Mouse (Mus musculus) embryonic facial prominence, embryonic 11.5 days (tissue): ENCODE data around the gene Gm29776. TPM values are rescaled to one million over a fixed set of nuclear protein-coding genes. Genes with fewer than 3 reads are reported as not detected.

Source experiments
- ATAC-seq: fragments of 200-750 bp; cut with Nextera tagmentation; replicated peaks from 2 replicates; pipeline ENCODE4 v1.8.0; 2017; ENCODE audit warnings: low read depth; ENCODE audit not compliant: insufficient number of reproducible peaks, low FRiP score, low TSS enrichment
- DNase-seq: peaks from one replicate; pipeline ENCODE4 v3.0.0-alpha.2; 2015; ENCODE audit warnings: low spot score
- H3K27ac ChIP-seq: fragments of 300-500 bp; sonication (generic); replicated peaks from 2 replicates; pipeline ENCODE4 v1.5.1; 2014; ENCODE audit warnings: mild to moderate bottlenecking, low read depth, low read length, control low read depth
- H3K27me3 ChIP-seq: fragments of 300-500 bp; sonication (generic); 2 replicates; pipeline ENCODE4 v1.6.1; 2014; ENCODE audit warnings: mild to moderate bottlenecking, low read length, moderate library complexity, mixed read lengths; ENCODE audit not compliant: control insufficient read depth, insufficient read depth
- H3K36me3 ChIP-seq: fragments of 300-500 bp; sonication (generic); replicated peaks from 2 replicates; pipeline ENCODE4 v1.6.1; 2014; ENCODE audit warnings: low read depth, mild to moderate bottlenecking, low read length, moderate library complexity, mixed read lengths; ENCODE audit not compliant: control insufficient read depth, insufficient read depth
- H3K4me1 ChIP-seq: fragments of 300-500 bp; sonication (generic); 2 replicates; pipeline ENCODE4 v1.6.1; 2014; ENCODE audit warnings: low read length, mixed read lengths; ENCODE audit not compliant: control insufficient read depth, insufficient read depth
- H3K4me2 ChIP-seq: fragments of 300-500 bp; sonication (generic); 2 replicates; pipeline ENCODE4 v1.6.1; 2014; ENCODE audit warnings: low read depth, mild to moderate bottlenecking, control low read depth, low read length, moderate library complexity
- H3K4me3 ChIP-seq: fragments of 300-500 bp; sonication (generic); 2 replicates; pipeline ENCODE4 v1.5.1; 2014; ENCODE audit warnings: low read depth, low read length, control low read depth
- H3K9ac ChIP-seq: fragments of 300-500 bp; sonication (generic); replicated peaks from 2 replicates; pipeline ENCODE4 v1.6.1; 2014; ENCODE audit warnings: mild to moderate bottlenecking, control low read depth, low read length
- H3K9me3 ChIP-seq: fragments of 300-500 bp; sonication (generic); replicated peaks from 2 replicates; pipeline ENCODE4 v1.6.1; 2016; ENCODE audit warnings: mild to moderate bottlenecking, low read length, inconsistent platforms, mixed read lengths; ENCODE audit not compliant: control insufficient read depth
- WGBS: fragments of 180-500 bp; shearing (Covaris S2); extraction: QIAGEN DNeasy Blood & Tissue Kit; methylation state at CpG from one replicate; pipeline ENCODE4 v1.1.7; 2014; 5-methylcytosine and 5-hydroxymethylcytosine counted together
- polyA plus RNA-seq: library from polyadenylated mRNA; unstranded; fragments of >200 nt; fragmentation: Nextera tagmentation; extraction: Ambion mirVana; gene quantifications from 2 replicates; pipeline ENCODE4 v1.2.1, GENCODE M21; 2014

Gm29776 gene
- polyA plus RNA-seq, 1 experiment from 2014 or later, result 0.11 TPM

DNA sequence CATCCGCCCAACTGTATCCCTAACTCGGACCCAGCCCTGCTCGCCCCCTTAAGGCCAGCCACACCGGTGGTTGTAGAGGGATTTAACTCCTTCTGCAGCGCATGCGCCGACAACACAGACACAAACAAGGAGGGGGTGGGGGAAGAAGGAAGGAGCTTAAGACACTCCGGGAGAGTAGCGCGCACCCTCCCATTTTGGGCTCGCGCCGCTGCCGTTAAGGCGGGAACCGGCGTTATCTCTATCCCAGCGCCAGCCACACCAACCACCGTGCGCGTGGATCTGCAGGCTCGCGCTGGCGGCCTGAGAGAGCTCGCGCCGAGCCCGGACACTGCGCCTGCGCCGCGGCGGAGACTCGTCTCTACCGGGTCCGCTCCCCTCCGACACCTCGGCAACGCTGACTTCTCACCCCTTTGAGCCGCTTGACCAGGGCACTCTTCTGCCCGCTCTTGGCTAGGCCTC, 12.5 kb downstream of the Gm29776 start, which contains the start of gene 1700123O20Rik:
Gene 1700123O20Rik, plus strand, starts transcription at position 154 of the 459 bp plus-strand sequence.
- peak; percentile 77 for ATAC-seq
- Histone ChIP-seq H3K27me3 (no peaks in the 10 kb centered on the region), H3K36me3 (peaks cover 4% of the 10 kb centered on the region), H3K9me3 (no peaks in the 10 kb centered on the region), H3K4me3 (peak within 1 kb of the TSS; percentile 84), H3K4me2 (peak within 1 kb of the TSS; percentile 75), H3K27ac (peak within 1 kb of the TSS; percentile 87), H3K4me1 (no peaks in the 10 kb centered on the region), H3K9ac (peak within 1 kb of the TSS; percentile 97)
- WGBS, result 0% methylated on average over 41 of the region's 41 CpGs
- peak; percentile 91 for DNase-seq

DNA sequence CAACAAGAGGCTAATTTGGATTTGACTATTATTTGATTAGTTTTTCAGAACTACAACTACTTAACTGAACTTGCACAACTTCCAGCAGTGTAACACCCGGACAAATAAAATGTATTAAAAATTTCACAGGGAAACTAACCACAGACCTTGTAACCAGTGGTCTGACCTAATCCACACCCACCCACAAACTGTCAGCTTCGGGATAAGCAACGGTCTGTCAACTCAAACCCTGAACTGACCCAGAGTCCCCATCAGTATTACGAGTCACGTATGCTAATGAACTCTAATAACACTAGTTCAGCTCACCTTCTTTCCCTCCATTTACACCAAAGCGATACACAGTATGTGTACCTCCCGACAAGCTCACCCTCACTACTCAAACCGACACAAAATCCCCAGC, 13.2 kb downstream of the Gm29776 start:
- 18% methylated on average over 8 of the region's 8 CpGs for WGBS
- Histone ChIP-seq H3K4me1 (no peaks in the 10 kb centered on the region), H3K27me3 (no peaks in the 10 kb centered on the region), H3K36me3 (peaks cover 4% of the 10 kb centered on the region), H3K27ac (no peak overlapping the region), H3K4me2 (peak overlapping the region; percentile 75), H3K9ac (peak overlapping the region; percentile 97), H3K9me3 (no peaks in the 10 kb centered on the region), H3K4me3 (peak overlapping the region; percentile 84)
- ATAC-seq (no peak; the same call in 1 of the 2 replicates), DNase-seq (no peak)

DNA sequence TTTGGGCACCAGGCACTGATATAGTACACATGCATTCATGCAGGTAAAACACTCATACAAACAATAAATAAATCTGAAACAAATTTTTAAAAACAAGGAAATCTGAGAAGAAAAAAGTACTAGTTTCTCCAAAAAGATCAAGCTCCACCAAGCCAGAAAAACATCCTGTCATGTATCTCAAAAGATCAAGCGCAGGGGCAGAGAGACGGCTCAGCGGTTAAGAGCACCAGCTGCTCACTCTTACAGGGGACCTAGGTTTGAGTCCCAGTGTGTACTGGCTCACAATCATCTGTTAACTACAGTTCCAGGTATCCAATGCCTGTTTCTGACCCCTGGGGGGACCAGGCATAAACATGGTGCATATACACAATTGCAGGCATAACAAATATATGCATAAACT, 16.2 kb downstream of the Gm29776 start:
- no peak overlapping the region for H3K4me3 ChIP-seq
- no peaks in the 10 kb centered on the region for H3K9me3 ChIP-seq
- WGBS, result 98% methylated on average over 3 of the region's 3 CpGs
- no peak for DNase-seq
- H3K27ac ChIP-seq, result no peak overlapping the region
- H3K4me2 ChIP-seq, result no peak overlapping the region
- no peaks in the 10 kb centered on the region for H3K4me1 ChIP-seq
- H3K27me3 ChIP-seq, result no peaks in the 10 kb centered on the region
- no peak overlapping the region for H3K9ac ChIP-seq
- ATAC-seq, result no peak
- peaks cover 13% of the 10 kb centered on the region for H3K36me3 ChIP-seq

DNA sequence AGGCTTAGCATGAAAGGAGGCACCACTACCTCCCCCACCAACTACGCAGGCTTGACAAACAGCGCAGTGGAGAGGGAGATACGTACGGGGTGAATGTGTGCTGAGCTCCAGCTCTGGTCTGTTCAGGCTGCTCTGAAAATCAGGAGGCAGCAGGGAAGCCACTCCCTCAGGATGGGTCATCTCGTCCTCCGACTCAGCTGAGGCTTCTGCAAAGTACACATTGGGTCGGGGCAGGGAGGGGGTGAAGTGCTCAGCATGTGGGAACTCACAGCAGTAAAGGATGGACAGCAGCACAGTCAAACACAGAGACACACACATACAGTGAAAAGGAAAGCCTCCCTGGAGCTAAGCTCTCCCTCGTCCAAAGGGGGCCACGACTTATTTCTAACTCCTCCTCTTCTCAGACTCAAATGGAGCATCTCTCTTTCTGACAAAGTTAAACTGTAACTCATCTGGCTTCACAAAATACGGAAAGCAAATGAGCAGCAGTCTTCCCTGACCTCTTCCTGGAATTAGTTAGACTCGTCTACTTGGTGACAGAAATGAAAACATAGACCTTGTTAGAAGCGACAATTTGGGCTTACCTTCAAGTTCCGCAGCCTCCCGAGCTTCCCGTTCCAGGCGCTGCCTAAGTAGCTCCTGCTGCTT, 19.9 kb downstream of the Gm29776 start:
- H3K27ac ChIP-seq, result no peak overlapping the region
- H3K4me2 ChIP-seq, result no peak overlapping the region
- peaks cover 15% of the 10 kb centered on the region for H3K36me3 ChIP-seq
- DNase-seq (no peak), ATAC-seq (no peak)
- H3K9ac ChIP-seq, result no peak overlapping the region
- no peaks in the 10 kb centered on the region for H3K4me1 ChIP-seq
- WGBS, result 89% methylated on average over 16 of the region's 16 CpGs
- H3K27me3 ChIP-seq, result no peaks in the 10 kb centered on the region
- H3K4me3 ChIP-seq, result no peak overlapping the region
- no peaks in the 10 kb centered on the region for H3K9me3 ChIP-seq

DNA sequence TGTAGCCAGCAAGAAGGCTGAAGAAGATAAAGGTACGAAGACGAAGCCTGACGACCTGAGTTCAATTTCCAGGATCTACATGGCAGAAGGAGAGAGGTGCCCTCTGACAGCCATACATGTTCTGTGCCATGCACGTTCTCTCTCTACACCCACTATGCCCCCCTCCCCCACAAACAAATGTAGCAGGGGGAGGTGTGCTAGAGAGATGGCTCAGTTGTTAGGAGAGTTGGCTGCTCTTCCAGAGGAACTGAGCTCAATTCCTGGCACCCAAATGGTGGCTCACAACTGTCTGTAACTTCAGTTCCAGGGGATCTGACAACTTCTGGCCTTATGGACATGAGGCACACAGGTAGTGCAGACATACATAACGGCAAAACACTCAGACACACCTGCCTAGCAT, 22.3 kb downstream of the Gm29776 start:
- Histone ChIP-seq H3K9me3 (no peaks in the 10 kb centered on the region), H3K36me3 (peaks cover 11% of the 10 kb centered on the region), H3K27me3 (no peaks in the 10 kb centered on the region), H3K4me2 (no peak overlapping the region), H3K4me3 (no peak overlapping the region), H3K27ac (no peak overlapping the region), H3K9ac (no peak overlapping the region), H3K4me1 (no peaks in the 10 kb centered on the region)
- ATAC-seq, result no peak
- no peak for DNase-seq
- WGBS, result 94% methylated on average over 5 of the region's 5 CpGs

- Histone ChIP-seq H3K27me3 (no peaks in the 10 kb centered on the region), H3K9me3 (no peaks in the 10 kb centered on the region), H3K9ac (no peak overlapping the region), H3K4me1 (no peaks in the 10 kb centered on the region), H3K4me2 (no peak overlapping the region), H3K27ac (no peak overlapping the region), H3K4me3 (no peak overlapping the region), H3K36me3 (peaks cover 12% of the 10 kb centered on the region)
- DNase-seq, result no peak
- ATAC-seq, result no peak
- 90% methylated on average over 2 of the region's 2 CpGs for WGBS
Observed at GRCm38 (mm10) chr14:54674317-54674716, 24.3 kb downstream of the Gm29776 start.

DNA sequence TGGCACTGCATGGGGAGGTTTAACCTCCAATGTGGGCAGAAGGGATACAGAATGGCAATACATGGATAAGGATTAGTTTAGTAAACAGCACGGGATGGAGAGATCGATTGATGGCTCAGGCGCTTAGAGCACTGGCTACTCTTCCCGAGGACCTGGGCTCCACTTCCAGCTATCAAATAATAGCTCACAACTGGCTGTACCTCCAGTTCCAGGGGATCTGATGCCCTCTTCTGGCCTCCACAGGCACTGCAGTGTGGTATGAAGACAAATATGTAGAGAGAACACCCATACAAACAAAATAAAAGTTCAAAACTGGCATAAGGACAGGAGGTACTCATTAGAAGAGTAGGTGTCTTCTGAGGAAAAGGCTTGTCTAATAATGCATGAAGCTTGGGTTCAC, 29.3 kb downstream of the Gm29776 start:
- Histone ChIP-seq H3K4me1 (no peaks in the 10 kb centered on the region), H3K9ac (no peak overlapping the region), H3K4me2 (no peak overlapping the region), H3K9me3 (no peaks in the 10 kb centered on the region), H3K27ac (no peak overlapping the region), H3K4me3 (no peak overlapping the region), H3K27me3 (no peaks in the 10 kb centered on the region), H3K36me3 (peaks cover 10% of the 10 kb centered on the region)
- 86% methylated on average over 4 of the region's 4 CpGs for WGBS
- ATAC-seq, result no peak
- DNase-seq, result peak; percentile 42

DNA sequence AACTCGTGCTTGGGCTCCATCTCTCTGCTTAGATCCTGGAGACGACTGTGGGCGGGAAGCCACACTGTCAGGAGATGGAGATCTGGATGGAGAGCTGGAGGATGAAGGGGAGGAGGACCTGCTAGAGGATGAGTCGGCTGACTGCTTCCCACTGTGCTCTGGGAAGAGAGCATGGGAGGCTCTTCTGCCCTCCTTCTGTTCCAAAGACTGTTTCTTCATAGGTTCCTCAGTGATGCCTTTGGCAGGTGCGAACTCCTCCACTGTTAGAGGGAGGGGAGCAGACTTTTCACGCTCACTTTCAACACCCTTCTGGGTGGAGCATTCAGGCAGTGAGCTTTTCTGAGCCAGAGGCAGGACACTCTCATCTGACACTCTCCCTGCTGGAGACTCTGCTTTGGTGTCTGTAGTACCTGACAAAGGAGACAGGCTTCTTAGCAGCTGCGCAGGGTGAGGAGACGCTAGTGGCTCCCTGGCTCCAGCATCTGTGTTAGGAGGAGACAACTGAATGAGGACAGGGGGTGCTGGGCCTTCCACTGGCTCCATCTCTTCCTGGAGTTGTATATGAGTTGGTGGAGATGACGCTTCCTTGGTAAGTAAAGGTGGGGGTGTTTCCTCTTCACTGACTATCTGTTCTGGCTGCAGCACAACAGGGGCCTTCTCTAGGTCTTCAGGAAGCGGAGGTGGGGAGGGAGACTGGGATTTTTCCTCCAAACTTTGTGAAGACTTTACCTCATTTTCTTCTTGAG, 34.0 kb downstream of the Gm29776 start:
- H3K4me3 ChIP-seq, result no peak overlapping the region
- H3K4me1 ChIP-seq, result no peaks in the 10 kb centered on the region
- 94% methylated on average over 10 of the region's 10 CpGs for WGBS
- no peak for DNase-seq
- H3K4me2 ChIP-seq, result no peak overlapping the region
- H3K9me3 ChIP-seq, result no peaks in the 10 kb centered on the region
- H3K9ac ChIP-seq, result no peak overlapping the region
- no peak overlapping the region for H3K27ac ChIP-seq
- peaks cover 26% of the 10 kb centered on the region for H3K36me3 ChIP-seq
- ATAC-seq, result no peak
- H3K27me3 ChIP-seq, result no peaks in the 10 kb centered on the region
